Mouse (Mus musculus) frontal cortex, postnatal 25 days (tissue): ENCODE results near the gene Slc4a1.

Experiments
- DNase-seq, 2 experiments: peaks; one replicate each; pipeline ENCODE4 v3.0.0; 2022; ENCODE audit warnings: low spot score in 2 of 2

The Slc4a1 gene

GRCm38 (mm10) chr11:102350981-102351523 is 15.0 kb downstream of the Slc4a1 start:
- no peak for DNase-seq

DNA sequence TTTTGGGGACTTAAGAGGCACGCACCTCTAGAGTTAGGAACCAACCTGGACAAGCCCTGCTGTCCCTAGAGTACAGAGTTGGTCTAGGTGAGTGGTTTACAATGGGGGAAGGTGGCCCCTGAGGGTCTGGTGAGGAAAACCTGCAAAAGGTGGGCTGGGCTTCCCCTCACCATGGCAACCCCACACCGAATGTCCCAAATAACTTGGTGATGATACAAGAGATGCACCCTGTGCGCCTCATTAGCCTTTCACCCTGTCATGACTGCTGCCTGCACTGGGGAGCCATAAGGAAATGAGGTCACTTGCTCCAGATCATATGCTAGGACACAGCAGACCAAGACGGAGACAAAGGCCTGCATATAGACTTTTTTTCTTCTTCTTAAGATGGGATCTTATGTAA is 15.6 kb downstream of the Slc4a1 start:
- DNase-seq = no peak

- DNase-seq = no peak
Measured at GRCm38 (mm10) chr11:102349189-102349954, 16.6 kb downstream of the Slc4a1 start.

GRCm38 (mm10) chr11:102348771-102349170 is 17.2 kb downstream of the Slc4a1 start:
- DNase-seq = no peak

GRCm38 (mm10) chr11:102348101-102348585 is 17.9 kb downstream of the Slc4a1 start:
- DNase-seq = no peak

GRCm38 (mm10) chr11:102347683-102348082 is 18.3 kb downstream of the Slc4a1 start:
- DNase-seq = no peak

DNA sequence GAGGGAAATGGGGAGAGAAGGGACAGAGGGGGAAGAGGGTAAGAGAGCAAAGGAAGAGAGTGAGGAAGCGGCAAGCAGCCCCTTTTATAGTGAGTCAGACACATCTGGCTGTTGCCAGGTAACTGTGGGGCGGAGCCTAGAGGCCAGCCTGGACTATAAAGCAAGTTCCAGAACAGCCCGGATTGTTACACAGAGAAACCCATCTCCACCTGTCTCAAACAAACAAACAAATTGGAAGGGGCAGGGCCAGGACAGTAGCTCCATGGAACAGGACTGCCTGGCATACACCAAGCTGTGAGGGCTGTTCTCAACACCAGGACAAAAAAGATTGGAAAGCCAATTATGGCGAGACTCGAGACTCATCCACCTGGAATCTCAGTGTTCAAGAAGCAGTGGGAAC is 19.1 kb downstream of the Slc4a1 start:
- no peak for DNase-seq

DNA sequence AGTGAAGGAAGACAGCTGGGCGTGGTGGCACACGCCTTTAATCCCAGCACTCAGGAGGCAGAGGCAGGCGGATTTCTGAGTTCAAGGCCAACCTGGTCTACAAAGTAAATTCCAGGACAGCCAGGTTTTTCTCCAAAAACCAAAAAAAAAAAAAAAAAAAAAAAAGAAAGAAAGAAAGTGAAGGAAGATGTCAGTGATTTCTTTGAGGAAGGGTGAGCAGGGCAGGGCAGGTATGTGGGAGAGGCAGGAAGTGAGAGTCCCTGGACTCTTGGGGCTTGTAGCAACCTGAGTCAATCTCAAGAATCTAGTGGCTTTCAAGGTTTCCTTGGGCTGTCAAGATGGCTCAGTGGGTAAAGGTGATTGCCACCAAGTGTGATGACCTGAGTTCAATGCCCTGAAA is 21.5 kb downstream of the Slc4a1 start:
- DNase-seq = no peak

DNA sequence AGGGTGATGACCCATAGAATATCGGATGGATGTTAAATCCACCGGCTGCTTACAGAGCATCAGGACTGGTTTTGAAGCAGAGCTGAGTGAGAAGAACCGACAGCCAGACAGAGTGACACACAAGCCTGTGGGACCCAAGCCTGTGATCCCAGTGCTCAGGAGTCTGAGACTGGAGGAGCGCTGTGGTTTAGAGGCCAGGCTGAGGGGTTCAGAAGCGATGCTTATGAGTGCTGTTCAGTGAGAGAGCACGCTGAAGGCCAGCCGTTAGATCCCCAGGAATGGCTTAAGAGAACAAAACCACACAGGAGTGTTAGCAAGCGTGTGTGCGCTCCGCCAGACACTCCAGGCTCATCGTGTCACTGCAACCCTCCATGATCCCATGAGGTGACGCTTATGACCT is 23.3 kb downstream of the Slc4a1 start:
- DNase-seq = no peak

DNA sequence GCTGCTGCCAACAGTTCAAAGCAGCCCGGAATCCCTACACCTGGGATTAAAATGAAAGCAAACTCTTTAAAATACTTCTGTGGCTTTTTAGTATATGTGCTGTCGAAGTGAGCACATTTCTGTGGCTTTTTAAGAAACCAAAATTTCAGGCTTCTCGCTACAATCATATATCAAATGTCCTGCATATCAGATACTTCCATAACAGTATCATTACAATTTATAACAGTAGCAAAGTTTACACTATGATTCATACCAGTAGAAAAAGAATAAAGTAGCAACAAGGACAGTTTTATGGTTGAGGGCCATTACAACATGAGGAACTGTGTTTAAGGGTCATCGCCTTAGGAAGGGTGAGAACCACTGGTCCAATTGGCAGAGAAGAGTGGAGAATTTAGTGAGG is 24.9 kb downstream of the Slc4a1 start:
- no peak for DNase-seq

- DNase-seq = no peak
Measured at GRCm38 (mm10) chr11:102339624-102340023, 26.4 kb downstream of the Slc4a1 start.

- DNase-seq = no peak
Measured at GRCm38 (mm10) chr11:102339195-102339594, 26.8 kb downstream of the Slc4a1 start.

DNA sequence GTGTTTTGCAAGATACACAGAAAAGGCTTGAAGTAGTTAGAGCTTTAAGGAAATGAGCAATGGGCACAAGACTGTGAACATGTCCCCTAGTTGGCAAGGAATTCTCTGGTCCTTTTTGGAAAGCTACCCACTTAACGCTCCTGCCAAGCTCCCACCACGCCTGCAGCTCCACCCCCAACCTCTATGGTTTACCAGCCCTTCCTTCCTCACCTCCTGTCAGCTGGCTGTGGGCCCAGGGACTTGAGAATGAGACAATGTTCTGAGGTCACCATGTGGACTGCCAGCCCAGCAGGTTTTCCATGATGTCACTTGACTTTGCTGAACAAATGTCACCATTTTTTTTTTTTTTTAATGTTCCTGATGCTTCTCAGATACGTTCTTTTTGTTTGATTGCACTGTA is 27.4 kb downstream of the Slc4a1 start:
- peak in 1 of 2 experiments; percentile 20 for DNase-seq

GRCm38 (mm10) chr11:102337921-102338320 is 28.1 kb downstream of the Slc4a1 start:
- DNase-seq = no peak

DNA sequence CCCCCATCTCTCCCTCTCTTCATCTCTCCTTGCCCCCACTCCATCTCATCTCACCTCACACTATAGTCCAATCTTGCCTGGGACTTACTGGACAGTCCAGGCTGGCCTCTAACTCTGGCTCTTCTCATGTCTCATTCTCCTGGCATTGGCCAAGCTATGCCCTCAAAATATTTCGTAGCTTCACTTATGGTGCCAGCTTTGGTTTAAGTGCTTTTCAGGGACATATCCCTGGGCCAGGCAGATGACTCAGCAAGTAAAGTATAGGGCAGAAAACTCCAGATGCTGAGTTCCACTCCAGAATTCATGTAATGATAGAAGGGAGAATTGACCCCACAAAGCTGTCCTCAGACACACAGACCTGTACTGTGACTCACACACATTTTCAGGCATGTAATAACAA is 29.8 kb downstream of the Slc4a1 start:
- DNase-seq = no peak

GRCm38 (mm10) chr11:102334973-102335700 is 30.9 kb downstream of the Slc4a1 start:
- no peak for DNase-seq

GRCm38 (mm10) chr11:102334010-102334409 is 32.0 kb downstream of the Slc4a1 start:
- DNase-seq = no peak

- no peak for DNase-seq
Measured at GRCm38 (mm10) chr11:102333061-102333460, 32.9 kb downstream of the Slc4a1 start.

DNA sequence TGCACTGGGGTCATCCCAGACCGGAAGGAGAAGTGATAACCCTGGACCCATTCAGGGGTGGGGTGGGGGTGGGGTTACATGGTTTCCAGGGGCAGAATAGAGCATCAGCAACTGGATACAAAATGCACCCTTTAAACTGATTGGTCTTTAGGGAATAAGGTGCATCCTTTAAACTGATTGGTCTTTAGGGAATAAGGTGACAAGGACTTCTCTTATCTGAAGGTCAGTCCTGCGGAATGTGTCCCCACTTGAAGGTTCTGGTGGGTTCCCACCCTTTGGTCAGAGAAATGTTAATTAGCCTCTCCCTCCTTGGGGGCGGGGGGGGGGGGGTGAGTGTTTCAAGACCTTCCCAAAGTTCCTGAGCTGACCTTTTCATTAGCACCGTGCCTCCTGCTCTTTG is 34.2 kb downstream of the Slc4a1 start:
- DNase-seq = no peak

GRCm38 (mm10) chr11:102330039-102330438 is 36.0 kb downstream of the Slc4a1 start:
- DNase-seq = no peak

GRCm38 (mm10) chr11:102329518-102329917 is 36.5 kb downstream of the Slc4a1 start:
- no peak for DNase-seq

DNA sequence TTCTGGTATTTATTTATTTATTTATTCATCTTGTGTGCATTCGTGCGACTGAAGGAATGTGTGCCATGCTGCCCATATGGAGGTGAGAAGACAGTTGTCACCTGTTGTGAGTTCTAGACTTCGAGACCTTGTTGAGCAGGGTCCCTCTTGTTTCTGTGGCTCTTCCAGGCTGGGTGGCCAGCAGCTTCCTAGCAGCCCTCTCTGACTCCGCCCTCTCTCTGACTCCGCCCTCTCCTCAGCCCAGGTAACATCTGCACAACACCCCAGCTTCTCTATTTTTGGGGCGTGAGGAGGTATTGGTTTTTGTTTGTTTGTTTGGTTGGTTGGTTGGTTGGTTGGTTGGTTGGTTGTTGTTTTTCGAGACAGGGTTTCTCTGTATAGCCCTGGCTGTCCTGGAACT is 38.2 kb downstream of the Slc4a1 start:
- no peak for DNase-seq

DNA sequence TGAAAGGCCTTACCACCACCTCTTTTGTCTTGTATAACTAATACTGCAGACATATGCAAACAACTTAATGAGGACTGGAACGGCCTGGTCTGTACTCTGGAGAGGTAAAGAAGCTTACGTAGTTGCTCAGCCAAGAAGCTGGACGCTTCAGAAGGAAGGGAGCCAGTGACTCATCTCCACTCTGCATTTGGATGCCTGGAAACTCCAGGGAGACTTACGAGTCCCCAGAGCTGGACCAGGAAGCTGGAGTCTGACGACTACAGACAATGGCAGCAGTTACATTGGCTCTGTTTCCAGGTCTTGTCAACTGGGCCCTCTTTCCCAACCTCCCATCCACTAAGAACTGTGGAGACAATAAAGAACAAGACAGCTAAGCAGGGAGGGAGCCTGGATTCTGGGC is 38.8 kb downstream of the Slc4a1 start:
- DNase-seq = no peak
